Mouse (Mus musculus) E14TG2a.4 (cell line): Measurements from ENCODE around the gene Hmga1b.

Experiments used
- CTCF ChIP-seq: conservative IDR thresholded peaks from 2 replicates; pipeline ENCODE4 v1.5.1; 2014; ENCODE audit warnings: low read length
- POU5F1 ChIP-seq: IDR thresholded peaks from 2 replicates; pipeline ENCODE4 v1.6.1; 2014; ENCODE audit warnings: low read length, borderline replicate concordance

GRCm38 (mm10) chr11:120795756-120796613 is 33.4 kb downstream of the Hmga1b start, which contains the start of gene Dus1l:
- TF ChIP-seq CTCF (no peak), POU5F1 (no peak)
